Mouse (Mus musculus) embryonic facial prominence, embryonic 13.5 days (tissue): ENCODE measurements around the gene Wdfy1. TPM values are rescaled to one million over a fixed set of nuclear protein-coding genes. Genes with fewer than 3 reads are reported as not detected.

Experiments
- ATAC-seq: fragments of 200-750 bp; cut with Nextera tagmentation; 2 replicates; pipeline ENCODE4 v1.8.0; 2017; ENCODE audit warnings: low read depth; ENCODE audit not compliant: insufficient number of reproducible peaks, insufficient read depth, low FRiP score, low TSS enrichment
- H3K27ac ChIP-seq: fragments of 300-500 bp; sonication (generic); 2 replicates; pipeline ENCODE4 v1.5.1; 2015; ENCODE audit warnings: moderate library complexity, mild to moderate bottlenecking, inconsistent platforms
- H3K27me3 ChIP-seq: fragments of 300-500 bp; sonication (generic); 2 replicates; pipeline ENCODE4 v1.6.1; 2015; ENCODE audit warnings: mild to moderate bottlenecking, inconsistent platforms
- H3K36me3 ChIP-seq: fragments of 300-500 bp; sonication (generic); 2 replicates; pipeline ENCODE4 v1.6.1; 2015; ENCODE audit warnings: mild to moderate bottlenecking, inconsistent platforms
- H3K4me1 ChIP-seq: fragments of 300-500 bp; sonication (generic); 2 replicates; pipeline ENCODE4 v1.6.1; 2015; ENCODE audit warnings: inconsistent platforms
- H3K4me2 ChIP-seq: fragments of 300-500 bp; sonication (generic); 2 replicates; pipeline ENCODE4 v1.6.1; 2015; ENCODE audit warnings: moderate library complexity, mild to moderate bottlenecking, inconsistent platforms
- H3K4me3 ChIP-seq: fragments of 300-500 bp; sonication (generic); 2 replicates; pipeline ENCODE4 v1.5.1; 2015; ENCODE audit warnings: mild to moderate bottlenecking, inconsistent platforms
- H3K9ac ChIP-seq: fragments of 300-500 bp; sonication (generic); 2 replicates; pipeline ENCODE4 v1.6.1; 2015; ENCODE audit warnings: mild to moderate bottlenecking, inconsistent platforms
- H3K9me3 ChIP-seq: fragments of 300-500 bp; sonication (generic); 2 replicates; pipeline ENCODE4 v1.6.1; 2016; ENCODE audit warnings: inconsistent platforms
- WGBS: fragments of 180-500 bp; shearing (Covaris S2); methylation state at CpG from one replicate; pipeline ENCODE4 v1.1.7; 2015; ENCODE audit warnings: mixed read lengths; 5-methylcytosine and 5-hydroxymethylcytosine counted together
- polyA plus RNA-seq: library from polyadenylated mRNA; unstranded; fragments of >200 nt; fragmentation: Nextera tagmentation; extraction: Ambion mirVana; gene quantifications from 2 replicates; pipeline ENCODE4 v1.2.1, GENCODE M21; 2015

The Wdfy1 gene
- polyA plus RNA-seq, 1 experiment from 2014 or later, result 35.7 TPM

- WGBS, result 83% methylated on average over 7 of the region's 7 CpGs
- H3K9ac ChIP-seq, result no peak overlapping the region
- H3K27me3 ChIP-seq, result no peaks in the 10 kb centered on the region
- peaks cover 2% of the 10 kb centered on the region; the same call in 1 of the 2 replicates for H3K36me3 ChIP-seq
- H3K4me2 ChIP-seq, result no peak overlapping the region
- H3K27ac ChIP-seq, result no peak overlapping the region
- no peak for ATAC-seq
- H3K9me3 ChIP-seq, result no peaks in the 10 kb centered on the region
- no peak overlapping the region for H3K4me3 ChIP-seq
- H3K4me1 ChIP-seq, result peaks cover 7% of the 10 kb centered on the region; the same call in 1 of the 2 replicates
Observed at GRCm38 (mm10) chr1:79742949-79743348, 33.0 kb downstream of the Wdfy1 start.

- H3K9me3 ChIP-seq, result no peaks in the 10 kb centered on the region
- H3K27me3 ChIP-seq, result no peaks in the 10 kb centered on the region
- ATAC-seq, result no peak
- no peak overlapping the region for H3K9ac ChIP-seq
- H3K4me1 ChIP-seq, result peaks cover 7% of the 10 kb centered on the region; the same call in 1 of the 2 replicates
- no peak overlapping the region for H3K4me3 ChIP-seq
- H3K27ac ChIP-seq, result no peak overlapping the region
- WGBS, result 68% methylated on average over 4 of the region's 4 CpGs
- H3K4me2 ChIP-seq, result no peak overlapping the region
- H3K36me3 ChIP-seq, result peaks cover 4% of the 10 kb centered on the region; the same call in 1 of the 2 replicates
Observed at GRCm38 (mm10) chr1:79741002-79741401, 34.9 kb downstream of the Wdfy1 start.

GRCm38 (mm10) chr1:79739726-79740125 lies 36.2 kb downstream of the Wdfy1 start:
- Histone ChIP-seq H3K4me3 (no peak overlapping the region), H3K4me2 (no peak overlapping the region), H3K36me3 (peaks cover 4% of the 10 kb centered on the region; the same call in 1 of the 2 replicates), H3K4me1 (peaks cover 7% of the 10 kb centered on the region; the same call in 1 of the 2 replicates), H3K9me3 (no peaks in the 10 kb centered on the region), H3K27me3 (no peaks in the 10 kb centered on the region), H3K27ac (no peak overlapping the region), H3K9ac (no peak overlapping the region)
- WGBS, result 97% methylated on average over 2 of the region's 2 CpGs
- ATAC-seq, result no peak

GRCm38 (mm10) chr1:79736408-79736807 lies 39.5 kb downstream of the Wdfy1 start:
- WGBS, result 89% methylated on average over 3 of the region's 3 CpGs
- no peak for ATAC-seq
- peaks cover 7% of the 10 kb centered on the region; the same call in 1 of the 2 replicates for H3K4me1 ChIP-seq
- H3K27me3 ChIP-seq, result no peaks in the 10 kb centered on the region
- H3K9ac ChIP-seq, result no peak overlapping the region
- H3K4me2 ChIP-seq, result no peak overlapping the region
- peaks cover 9% of the 10 kb centered on the region; the same call in 1 of the 2 replicates for H3K36me3 ChIP-seq
- no peak overlapping the region for H3K4me3 ChIP-seq
- H3K27ac ChIP-seq, result no peak overlapping the region
- no peaks in the 10 kb centered on the region for H3K9me3 ChIP-seq

- Histone ChIP-seq H3K9me3 (no peaks in the 10 kb centered on the region), H3K9ac (no peak overlapping the region), H3K27ac (no peak overlapping the region), H3K4me3 (no peak overlapping the region), H3K4me2 (no peak overlapping the region), H3K27me3 (no peaks in the 10 kb centered on the region), H3K4me1 (peaks cover 10% of the 10 kb centered on the region; the same call in 1 of the 2 replicates), H3K36me3 (peaks cover 9% of the 10 kb centered on the region; the same call in 1 of the 2 replicates)
- ATAC-seq, result no peak
- 87% methylated on average over 5 of the region's 5 CpGs for WGBS
Observed at GRCm38 (mm10) chr1:79734794-79735193, 41.1 kb downstream of the Wdfy1 start.

- peaks cover 25% of the 10 kb centered on the region; the same call in 1 of the 2 replicates for H3K36me3 ChIP-seq
- H3K27ac ChIP-seq, result no peak overlapping the region
- H3K27me3 ChIP-seq, result no peaks in the 10 kb centered on the region
- no peaks in the 10 kb centered on the region for H3K9me3 ChIP-seq
- no peak for ATAC-seq
- no peak overlapping the region for H3K4me3 ChIP-seq
- WGBS, result 87% methylated on average over 13 of the region's 13 CpGs
- H3K9ac ChIP-seq, result no peak overlapping the region
- H3K4me1 ChIP-seq, result peaks cover 11% of the 10 kb centered on the region; the same call in 1 of the 2 replicates
- no peak overlapping the region for H3K4me2 ChIP-seq
Observed at GRCm38 (mm10) chr1:79714152-79714923, 61.6 kb downstream of the Wdfy1 start.

- Histone ChIP-seq H3K4me2 (no peak overlapping the region), H3K4me1 (peaks cover 11% of the 10 kb centered on the region; the same call in 1 of the 2 replicates), H3K36me3 (peaks cover 26% of the 10 kb centered on the region; the same call in 1 of the 2 replicates), H3K9me3 (no peaks in the 10 kb centered on the region), H3K27ac (no peak overlapping the region), H3K27me3 (no peaks in the 10 kb centered on the region), H3K9ac (no peak overlapping the region), H3K4me3 (no peak overlapping the region)
- WGBS, result 82% methylated on average over 5 of the region's 5 CpGs
- ATAC-seq, result no peak
Observed at GRCm38 (mm10) chr1:79713081-79713480, 62.9 kb downstream of the Wdfy1 start.

GRCm38 (mm10) chr1:79711147-79712126 lies 64.5 kb downstream of the Wdfy1 start:
- Histone ChIP-seq H3K4me3 (no peak overlapping the region), H3K27ac (peak overlapping the region; percentile 65), H3K9me3 (no peaks in the 10 kb centered on the region), H3K4me1 (peaks cover 11% of the 10 kb centered on the region; the same call in 1 of the 2 replicates), H3K4me2 (no peak overlapping the region), H3K36me3 (peaks cover 36% of the 10 kb centered on the region), H3K9ac (no peak overlapping the region), H3K27me3 (no peaks in the 10 kb centered on the region)
- ATAC-seq, result no peak
- 69% methylated on average over 18 of the region's 18 CpGs for WGBS

GRCm38 (mm10) chr1:79710678-79711077 lies 65.3 kb downstream of the Wdfy1 start:
- Histone ChIP-seq H3K27ac (0 out of 2 replicates have a peak overlapping the region, but pooled peaks have one; percentile 65), H3K9me3 (no peaks in the 10 kb centered on the region), H3K27me3 (no peaks in the 10 kb centered on the region), H3K36me3 (peaks cover 40% of the 10 kb centered on the region), H3K4me3 (no peak overlapping the region), H3K4me2 (no peak overlapping the region), H3K4me1 (peaks cover 11% of the 10 kb centered on the region; the same call in 1 of the 2 replicates), H3K9ac (no peak overlapping the region)
- whole genome bisulfite sequencing, result 61% methylated on average over 4 of the region's 4 CpGs
- no peak for ATAC-seq

GRCm38 (mm10) chr1:79710216-79710615 lies 65.7 kb downstream of the Wdfy1 start:
- Histone ChIP-seq H3K4me1 (peaks cover 11% of the 10 kb centered on the region; the same call in 1 of the 2 replicates), H3K9me3 (no peaks in the 10 kb centered on the region), H3K4me2 (no peak overlapping the region), H3K9ac (no peak overlapping the region), H3K36me3 (peaks cover 43% of the 10 kb centered on the region), H3K4me3 (no peak overlapping the region), H3K27me3 (no peaks in the 10 kb centered on the region), H3K27ac (0 out of 2 replicates have a peak overlapping the region, but pooled peaks have one; percentile 28)
- 79% methylated on average over 8 of the region's 8 CpGs for WGBS
- ATAC-seq, result no peak

GRCm38 (mm10) chr1:79707383-79707782 lies 68.6 kb downstream of the Wdfy1 start:
- peaks cover 11% of the 10 kb centered on the region; the same call in 1 of the 2 replicates for H3K4me1 ChIP-seq
- 89% methylated on average over 9 of the region's 9 CpGs for WGBS
- no peak overlapping the region for H3K4me3 ChIP-seq
- H3K9me3 ChIP-seq, result no peaks in the 10 kb centered on the region
- no peaks in the 10 kb centered on the region for H3K27me3 ChIP-seq
- no peak for ATAC-seq
- no peak overlapping the region for H3K9ac ChIP-seq
- peaks cover 36% of the 10 kb centered on the region for H3K36me3 ChIP-seq
- H3K27ac ChIP-seq, result no peak overlapping the region
- no peak overlapping the region for H3K4me2 ChIP-seq
